Mouse (Mus musculus): ENCODE data around the gene Pla2g2d. TPM values are rescaled to one million over a fixed set of nuclear protein-coding genes. Genes with fewer than 3 reads are reported as not detected.

Pla2g2d gene
- total and polyA plus RNA-seq, 3 experiments, result not detected

DNA sequence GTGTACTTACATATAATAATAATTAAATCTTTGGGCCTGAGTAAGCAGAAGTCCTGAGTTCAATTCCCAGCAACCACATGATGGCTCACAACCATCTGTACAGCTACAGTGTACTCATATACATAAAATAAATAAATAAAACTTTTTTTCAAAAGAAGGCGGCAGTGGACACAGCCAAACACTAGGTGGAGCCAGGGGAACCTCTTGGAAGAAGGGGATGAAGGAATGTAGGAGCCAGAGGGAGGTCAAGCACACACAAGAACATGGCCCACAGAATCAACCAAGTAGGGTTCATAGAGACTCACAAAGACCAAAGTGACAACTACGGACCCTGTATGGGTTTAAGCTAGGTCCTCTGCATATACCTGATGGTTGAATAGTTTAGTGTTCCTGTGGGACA lies 49.1 kb downstream of the Pla2g2d start:
- DNase-seq (ENCODE audit: low read depth, low spot score), result peak; percentile 5
- H3K9me3 ChIP-seq (replicated peaks; ENCODE audit: insufficient read depth, low read length), result no peaks in the 10 kb centered on the region
- TF ChIP-seq SMC3 (IDR thresholded peaks at IDR 0.05; ENCODE audit: low read depth, low read length) (0 out of 2 replicates have a peak, but pooled peaks have one; percentile 8), MEF2A (IDR thresholded peaks at IDR 0.05; ENCODE audit: extremely low read depth, insufficient replicate concordance, low read depth, low read length, poor library complexity, severe bottlenecking) (no peak)
- H3K27me3 ChIP-seq (ENCODE audit: control insufficient read depth in 1 of 2, insufficient read depth in 2 of 2, low read length in 2 of 2), result no peaks in the 10 kb centered on the region
- H3K4me1 ChIP-seq (ENCODE audit: control insufficient read depth in 1 of 2, insufficient read depth in 2 of 2, low read length in 2 of 2), result no peaks in the 10 kb centered on the region
- no peaks in the 10 kb centered on the region for H3K79me2 ChIP-seq (ENCODE audit: control insufficient read depth, insufficient read depth, low read length, poor library complexity)
- H3K9ac ChIP-seq (ENCODE audit: control insufficient read depth, low read depth, low read length, poor library complexity, severe bottlenecking), result no peak overlapping the region
- no peak overlapping the region for H3K27ac ChIP-seq (ENCODE audit: control insufficient read depth, low read depth, low read length)
- no peaks in the 10 kb centered on the region for H3K36me3 ChIP-seq (ENCODE audit: control insufficient read depth in 1 of 2, insufficient read depth in 2 of 2, low read length in 2 of 2)
- H3K4me3 ChIP-seq (ENCODE audit: control insufficient read depth in 1 of 2, insufficient read depth in 1 of 2, low read depth in 2 of 2, low read length in 2 of 2), result no peak overlapping the region

DNA sequence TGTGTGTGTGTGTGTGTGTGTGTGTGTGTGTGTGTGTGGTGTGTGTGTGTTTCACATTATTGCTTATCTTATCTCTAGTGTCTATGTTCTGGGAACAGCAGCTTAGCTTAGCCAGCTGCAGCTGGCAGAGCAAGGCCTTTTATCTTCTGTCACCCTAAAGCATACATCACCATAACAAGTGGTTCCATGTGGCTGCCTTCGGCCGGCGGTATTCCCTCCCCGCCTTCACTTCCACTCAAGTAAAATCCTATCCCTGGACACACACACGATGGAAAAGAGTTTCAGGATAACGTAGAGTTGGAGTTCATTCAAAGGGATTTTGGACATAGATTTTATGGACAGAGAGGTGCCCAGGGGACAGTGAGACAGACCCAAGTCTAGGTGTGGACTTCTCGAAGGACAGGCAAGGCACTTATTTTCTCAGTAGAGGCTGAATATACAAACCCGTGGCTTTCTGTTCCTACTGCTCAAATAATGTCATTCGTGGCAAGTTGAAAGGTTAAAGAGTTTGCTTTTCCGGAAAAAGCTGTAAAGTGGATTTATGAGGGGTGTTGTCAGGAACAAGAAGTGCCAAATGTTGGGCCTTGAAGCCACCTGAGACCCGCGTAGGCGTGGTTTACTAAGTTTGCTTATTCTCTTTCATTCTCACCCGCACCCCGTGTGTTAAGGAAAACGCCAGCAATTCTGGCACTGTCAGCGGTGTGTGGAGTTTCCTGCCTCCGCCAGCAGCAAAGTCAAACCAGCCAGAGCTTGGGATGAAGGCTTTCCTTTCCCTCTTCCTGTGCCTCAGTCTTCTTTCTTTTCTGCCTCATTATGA lies 50.4 kb downstream of the Pla2g2d start:
- Histone ChIP-seq H3K79me2 (ENCODE audit: control insufficient read depth, insufficient read depth, low read length, poor library complexity) (no peaks in the 10 kb centered on the region), H3K27me3 (ENCODE audit: control insufficient read depth in 1 of 2, insufficient read depth in 2 of 2, low read length in 2 of 2) (no peaks in the 10 kb centered on the region), H3K4me3 (ENCODE audit: control insufficient read depth in 1 of 2, insufficient read depth in 1 of 2, low read depth in 2 of 2, low read length in 2 of 2) (no peak overlapping the region), H3K9ac (ENCODE audit: control insufficient read depth, low read depth, low read length, poor library complexity, severe bottlenecking) (no peak overlapping the region), H3K27ac (ENCODE audit: control insufficient read depth, low read depth, low read length) (no peak overlapping the region), H3K36me3 (ENCODE audit: control insufficient read depth in 1 of 2, insufficient read depth in 2 of 2, low read length in 2 of 2) (no peaks in the 10 kb centered on the region), H3K4me1 (ENCODE audit: control insufficient read depth in 1 of 2, insufficient read depth in 2 of 2, low read length in 2 of 2) (no peaks in the 10 kb centered on the region), H3K9me3 (replicated peaks; ENCODE audit: insufficient read depth, low read length) (no peaks in the 10 kb centered on the region)
- DNase-seq (ENCODE audit: low read depth, low spot score), result no peak
- no peak for TF ChIP-seq USF2 (IDR thresholded peaks at IDR 0.05; ENCODE audit: borderline replicate concordance in 1 of 2, insufficient read depth in 1 of 2, low read depth in 1 of 2, low read length in 2 of 2)
- TF ChIP-seq POLR2AphosphoS5 (IDR thresholded peaks at IDR 0.05; ENCODE audit: borderline replicate concordance, low read depth, low read length), result no peak
- TF ChIP-seq CHD1 (IDR thresholded peaks at IDR 0.05; ENCODE audit: low read depth, low read length), result no peak
- TF ChIP-seq RCOR1 (IDR thresholded peaks at IDR 0.05; ENCODE audit: low read depth, low read length), result no peak
- no peak for TF ChIP-seq SMC3 (IDR thresholded peaks at IDR 0.05; ENCODE audit: low read depth, low read length)
- no peak for TF ChIP-seq MYB (IDR thresholded peaks at IDR 0.05; ENCODE audit: low read depth, low read length)
- TF ChIP-seq TBP (IDR thresholded peaks at IDR 0.05; ENCODE audit: low read depth, low read length), result no peak
- no peak for TF ChIP-seq MEF2A (IDR thresholded peaks at IDR 0.05; ENCODE audit: extremely low read depth, insufficient replicate concordance, low read depth, low read length, poor library complexity, severe bottlenecking)
- TF ChIP-seq RAD21 (IDR thresholded peaks at IDR 0.05; ENCODE audit: low read depth, low read length), result no peak
- TF ChIP-seq HCFC1 (IDR thresholded peaks at IDR 0.05; ENCODE audit: low read depth, low read length), result no peak
- TF ChIP-seq USF1 (IDR thresholded peaks at IDR 0.05; ENCODE audit: low read depth, low read length), result no peak
- no peak for TF ChIP-seq GABPA (IDR thresholded peaks at IDR 0.05; ENCODE audit: low read depth, low read length)
- no peak for TF ChIP-seq ZMIZ1 (IDR thresholded peaks at IDR 0.05; ENCODE audit: low read depth, low read length)
